Comparison of ENCODE assay signal across 47 mouse cellular contexts in the genomic region with DNA sequence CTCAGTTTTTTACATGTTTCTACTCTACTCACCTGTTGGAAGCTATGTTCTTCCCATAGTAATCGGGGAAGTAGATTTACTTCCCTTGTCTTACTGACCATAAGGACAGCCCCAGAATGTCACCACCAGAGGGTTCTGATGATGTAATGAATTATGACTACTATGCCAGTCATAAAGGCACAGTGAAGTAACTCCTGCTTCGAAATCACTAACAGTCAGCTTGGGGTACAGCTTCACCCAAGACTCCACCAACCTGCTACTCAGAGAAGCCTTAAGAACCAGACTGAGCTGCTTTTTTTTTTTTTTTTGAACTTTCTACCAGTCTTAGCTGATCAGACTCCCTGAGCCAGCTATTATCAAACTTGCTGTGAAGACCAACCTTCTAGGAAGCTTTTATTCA. TPM values are rescaled to one million over a fixed set of nuclear protein-coding genes. Genes with fewer than 3 reads are reported as not detected.
"Had no signal": no experiment of that assay in that cellular context is flagged by ENCODE, and none has a peak within 500 bp of the region (broad histone marks: within the 10 kb centered on the region; RNA-seq: fewer than 3 reads in every experiment).

A gene (minus strand): TSS at position 101 of the 400 bp plus-strand sequence.
A gene (plus strand): TSS at position 218 of the 400 bp plus-strand sequence.

- H3K27ac ChIP-seq: left cerebral cortex, adult 2 months; limb, embryonic 10.5 days; limb, embryonic 12.5 days; limb, embryonic 13.5 days; limb, embryonic 15.5 days; liver, embryonic 12.5 days; liver, embryonic 13.5 days; liver, embryonic 14.5 days; liver, embryonic 15.5 days; lung, embryonic 15.5 days; macrophage; midbrain, embryonic 10.5 days; midbrain, embryonic 12.5 days; midbrain, embryonic 13.5 days; midbrain, embryonic 15.5 days had no signal

- ATAC-seq: liver, embryonic 12.5 days; liver, postnatal 0 days; lung, postnatal 0 days; midbrain, embryonic 13.5 days; midbrain, embryonic 15.5 days; midbrain, embryonic 16.5 days had no signal

- H3K36me3 ChIP-seq: limb, embryonic 10.5 days; limb, embryonic 12.5 days; limb, embryonic 13.5 days; limb, embryonic 15.5 days; liver, embryonic 12.5 days; liver, embryonic 13.5 days; liver, embryonic 15.5 days; lung, embryonic 15.5 days; midbrain, embryonic 10.5 days; midbrain, embryonic 12.5 days; midbrain, embryonic 13.5 days; midbrain, embryonic 15.5 days had no signal

- H3K4me1 ChIP-seq: limb, embryonic 10.5 days; limb, embryonic 12.5 days; limb, embryonic 13.5 days; limb, embryonic 15.5 days; liver, embryonic 12.5 days; liver, embryonic 13.5 days; liver, embryonic 15.5 days; lung, embryonic 15.5 days; megakaryocyte, embryonic 14.5 days; midbrain, embryonic 10.5 days; midbrain, embryonic 12.5 days; midbrain, embryonic 13.5 days; midbrain, embryonic 15.5 days had no signal

- DNase-seq: left cerebral cortex, postnatal 4 days; liver; liver, embryonic 13.5 days; liver, postnatal 0 days; lung, adult 18-20 months; lung, adult 2 months; lung, embryonic 14.5 days; lung, postnatal 10 days; lung, postnatal 14 days; lung, postnatal 36 days; lung, postnatal 4 days; midbrain, embryonic 14.5 days had no signal

- H3K27me3 ChIP-seq: limb, embryonic 12.5 days; limb, embryonic 13.5 days; limb, embryonic 15.5 days; liver, embryonic 12.5 days; liver, embryonic 13.5 days; liver, embryonic 15.5 days; lung, embryonic 15.5 days; midbrain, embryonic 12.5 days; midbrain, embryonic 13.5 days; midbrain, embryonic 15.5 days had no signal

- H3K4me3 ChIP-seq: left cerebral cortex, adult 2 months; limb, embryonic 10.5 days; limb, embryonic 12.5 days; limb, embryonic 13.5 days; limb, embryonic 15.5 days; liver, embryonic 12.5 days; liver, embryonic 13.5 days; liver, embryonic 15.5 days; lung, embryonic 15.5 days; megakaryocyte, embryonic 14.5 days; midbrain, embryonic 10.5 days; midbrain, embryonic 12.5 days; midbrain, embryonic 13.5 days; midbrain, embryonic 15.5 days; myocyte had no signal

RNA-seq across cellular contexts. Expression of the first gene that starts in this region (rescaled TPM):
- total RNA-seq: left cerebral cortex, adult 18-20 months; left cerebral cortex, adult 2 months; left cerebral cortex, postnatal 10 days; left cerebral cortex, postnatal 14 days; left cerebral cortex, postnatal 25 days; left cerebral cortex, postnatal 36 days; liver, adult 2 months; megakaryocyte, adult 5-6 weeks; megakaryocyte-erythroid progenitor cell, adult 5-6 weeks; midbrain, postnatal 0 days; monocyte, adult 5-6 weeks had no signal
- polyA plus RNA-seq: limb, embryonic 10.5 days; limb, embryonic 11.5 days; limb, embryonic 12.5 days; liver, adult 2 months; liver, embryonic 11.5 days; liver, embryonic 12.5 days; liver, embryonic 13.5 days; liver, embryonic 14.5 days; liver, postnatal 0 days; lung, embryonic 14.5 days; lung, postnatal 0 days; macrophage; midbrain, embryonic 10.5 days had no signal

RNA-seq across cellular contexts. Expression of the second gene that starts in this region (rescaled TPM):
- total RNA-seq: left cerebral cortex, adult 18-20 months; left cerebral cortex, adult 2 months; left cerebral cortex, adult 8-10 months; left cerebral cortex, postnatal 10 days; left cerebral cortex, postnatal 14 days; left cerebral cortex, postnatal 25 days; left cerebral cortex, postnatal 36 days; left cerebral cortex, postnatal 4 days; liver, adult 2 months; megakaryocyte, adult 5-6 weeks; megakaryocyte-erythroid progenitor cell, adult 5-6 weeks; midbrain, postnatal 0 days; monocyte, adult 5-6 weeks had no signal
- polyA plus RNA-seq: limb, embryonic 10.5 days; limb, embryonic 11.5 days; limb, embryonic 12.5 days; limb, embryonic 13.5 days; limb, embryonic 14.5 days; limb, embryonic 15.5 days; liver, adult 2 months; liver, embryonic 11.5 days; liver, embryonic 12.5 days; liver, embryonic 13.5 days; liver, embryonic 14.5 days; liver, embryonic 15.5 days; liver, embryonic 16.5 days; liver, postnatal 0 days; lung, adult 2 months; lung, embryonic 14.5 days; lung, embryonic 15.5 days; lung, embryonic 16.5 days; lung, postnatal 0 days; macrophage; midbrain, embryonic 10.5 days; midbrain, embryonic 11.5 days; midbrain, embryonic 12.5 days; midbrain, embryonic 13.5 days; midbrain, embryonic 14.5 days; midbrain, embryonic 15.5 days; midbrain, embryonic 16.5 days; midbrain, postnatal 0 days; myocyte had no signal
